Mouse (Mus musculus) liver, adult 2 months (tissue): ENCODE data around the gene Gm4894. TPM values are rescaled to one million over a fixed set of nuclear protein-coding genes. Genes with fewer than 3 reads are reported as not detected.

ENCODE experiments used
- DNase-seq: peaks from one replicate; pipeline ENCODE4 v3.0.0-alpha.2; 2011; ENCODE audit warnings: low read depth, low spot score; ENCODE audit errors: extremely low read depth
- H3K27ac ChIP-seq: fragments of 200-500 bp; replicated peaks from 2 replicates; pipeline ENCODE4 v1.5.1; 2012; ENCODE audit warnings: low read depth, mild to moderate bottlenecking, control low read depth, inconsistent platforms, low read length; ENCODE audit not compliant: insufficient read depth
- H3K27me3 ChIP-seq: fragments of 200-500 bp; 2 replicates; pipeline ENCODE4 v1.6.1; 2012; ENCODE audit warnings: mild to moderate bottlenecking, moderate library complexity, low read length, inconsistent platforms; ENCODE audit not compliant: control insufficient read depth, insufficient read depth
- H3K36me3 ChIP-seq: fragments of 200-500 bp; 2 replicates; pipeline ENCODE4 v1.6.1; 2012; ENCODE audit warnings: low read length, inconsistent platforms; ENCODE audit not compliant: control insufficient read depth, insufficient read depth
- H3K4me1 ChIP-seq: fragments of 200-500 bp; 2 replicates; pipeline ENCODE4 v1.6.1; 2011; ENCODE audit warnings: low read length; ENCODE audit not compliant: control insufficient read depth, insufficient read depth
- H3K4me3 ChIP-seq: fragments of 200-500 bp; 2 replicates; pipeline ENCODE4 v1.5.1; 2011; ENCODE audit warnings: low read depth, mild to moderate bottlenecking, control low read depth, low read length, moderate library complexity; ENCODE audit not compliant: insufficient read depth
- H3K79me2 ChIP-seq: fragments of 200-500 bp; 2 replicates; pipeline ENCODE4 v1.6.1; 2012; ENCODE audit warnings: inconsistent platforms, mild to moderate bottlenecking, low read length, moderate library complexity; ENCODE audit not compliant: control insufficient read depth, insufficient read depth
- H3K9ac ChIP-seq: fragments of 200-500 bp; 2 replicates; pipeline ENCODE4 v1.6.1; 2012; ENCODE audit warnings: low read depth, mild to moderate bottlenecking, control low read depth, inconsistent platforms, low read length
- CTCF ChIP-seq: fragments of 200-500 bp; IDR thresholded peaks from 2 replicates; pipeline ENCODE4 v1.5.1; 2011; ENCODE audit warnings: low read depth, low read length, control low read depth
- POLR2A ChIP-seq: fragments of 200-500 bp; IDR thresholded peaks from 2 replicates; pipeline ENCODE4 v1.6.1; 2011; ENCODE audit warnings: low read length, control low read depth; ENCODE audit not compliant: insufficient read depth; ENCODE audit errors: extremely low read depth
- WGBS: fragments of 180-500 bp; shearing (Covaris S2); methylation state at CpG from one replicate; pipeline ENCODE4 v1.1.7; 2018; 5-methylcytosine and 5-hydroxymethylcytosine counted together
- polyA plus RNA-seq: library from polyadenylated mRNA; depleted of rRNA; stranded (reverse); fragments of >200 nt; gene quantifications from 2 replicates; pipeline ENCODE4 v1.2.3, GENCODE M21; 2012; rRNA removed
- total RNA-seq: library from RNA; depleted of rRNA; stranded (reverse); fragments of >200 nt; gene quantifications from 2 replicates; pipeline ENCODE4 v1.2.3, GENCODE M21; 2014; rRNA removed

Gene Gm4894
- total RNA-seq, result not detected in 2 replicates
- polyA plus RNA-seq, result not detected in 2 replicates

DNA sequence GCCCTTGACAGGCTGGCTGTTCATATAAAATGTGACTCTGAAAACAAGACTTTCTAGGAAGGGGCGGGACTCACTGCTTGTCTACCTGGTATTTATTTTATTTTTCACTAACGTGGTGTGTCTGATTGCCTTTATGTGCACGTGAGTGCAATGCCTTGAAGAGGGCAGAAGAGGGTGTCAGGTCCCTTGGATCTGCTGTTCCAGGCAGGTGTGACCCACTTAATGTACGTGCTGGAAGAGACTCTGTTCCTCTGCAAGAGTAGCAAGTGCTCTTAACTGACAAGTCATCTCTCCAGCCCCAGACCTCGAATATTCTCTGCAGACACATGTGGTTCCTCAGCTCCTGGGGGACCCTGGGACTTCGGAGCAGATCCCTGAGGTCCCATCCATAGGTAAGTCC is at the start of gene Gm4894:
Gene Gm4894 (plus strand): TSS at position 301 of the 400 bp plus-strand sequence.
- Histone ChIP-seq H3K36me3 (no peaks in the 10 kb centered on the region), H3K79me2 (no peaks in the 10 kb centered on the region), H3K4me1 (no peaks in the 10 kb centered on the region), H3K27me3 (no peaks in the 10 kb centered on the region), H3K27ac (no peak within 1 kb of the TSS), H3K4me3 (no peak within 1 kb of the TSS), H3K9ac (no peak within 1 kb of the TSS)
- 65% methylated on average over 6 of the region's 6 CpGs for WGBS
- no peak for TF ChIP-seq POLR2A
- TF ChIP-seq CTCF, result no peak
- DNase-seq, result no peak

GRCm38 (mm10) chr9:49206331-49206730 is 44.0 kb upstream of the Gm4894 start:
- 61% methylated on average over 15 of the region's 15 CpGs for WGBS
- no peaks in the 10 kb centered on the region for H3K36me3 ChIP-seq
- TF ChIP-seq CTCF, result no peak
- no peak for TF ChIP-seq POLR2A

DNA sequence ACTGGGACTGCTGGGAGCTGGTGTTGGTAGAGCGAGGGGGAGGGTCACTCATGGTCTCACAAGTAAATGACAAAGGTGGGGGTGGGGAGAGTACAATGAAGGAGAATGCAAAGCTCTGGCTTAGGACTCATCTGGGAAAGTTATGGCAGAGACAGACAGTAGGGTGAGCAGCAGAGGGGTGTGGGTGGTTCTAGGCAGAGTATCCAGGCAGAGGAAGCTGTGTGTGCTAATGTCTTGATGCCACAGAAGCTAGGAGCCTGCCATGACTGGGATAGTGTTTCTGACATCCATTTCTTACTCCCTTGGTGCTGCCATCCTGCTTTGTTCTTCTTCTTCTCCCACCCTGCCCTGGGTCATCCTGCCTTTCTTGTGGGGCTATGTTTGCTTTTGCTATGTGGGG is 38.8 kb upstream of the Gm4894 start:
- Histone ChIP-seq H3K27me3 (no peaks in the 10 kb centered on the region), H3K4me3 (no peak overlapping the region), H3K79me2 (no peaks in the 10 kb centered on the region), H3K36me3 (no peaks in the 10 kb centered on the region), H3K9ac (no peak overlapping the region), H3K4me1 (no peaks in the 10 kb centered on the region), H3K27ac (no peak overlapping the region)
- no peak for TF ChIP-seq CTCF
- no peak for TF ChIP-seq POLR2A
- no peak for DNase-seq
- 54% methylated on average over 1 of the region's 1 CpGs for WGBS

More at GRCm38 (mm10) chr9:49206331-49206730, 44.0 kb upstream of the Gm4894 start:
- Histone ChIP-seq H3K4me3 (no peak overlapping the region), H3K4me1 (no peaks in the 10 kb centered on the region), H3K9ac (no peak overlapping the region), H3K27me3 (no peaks in the 10 kb centered on the region), H3K27ac (no peak overlapping the region), H3K79me2 (no peaks in the 10 kb centered on the region)
- no peak for DNase-seq

DNA sequence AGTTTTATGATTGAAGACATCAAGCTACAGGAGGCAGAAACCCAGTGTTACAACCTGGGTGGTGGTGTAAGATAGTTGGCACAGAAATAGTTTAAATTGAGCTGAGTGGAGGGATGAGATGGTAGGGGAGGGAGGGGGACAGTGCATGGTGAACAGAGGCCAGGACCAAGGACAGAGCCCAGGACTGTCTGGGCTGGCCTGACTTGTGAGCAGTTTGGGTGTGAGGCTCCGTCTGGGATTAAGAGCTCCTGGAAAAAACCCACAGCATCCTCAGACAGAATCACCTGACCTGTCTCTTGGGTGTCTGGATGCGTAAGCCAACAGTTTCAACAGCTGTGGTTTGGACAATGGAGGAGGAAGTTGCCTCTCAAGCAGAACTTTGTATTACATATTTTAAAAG is 35.6 kb upstream of the Gm4894 start:
- no peak for DNase-seq
- no peak overlapping the region for H3K9ac ChIP-seq
- H3K79me2 ChIP-seq, result no peaks in the 10 kb centered on the region
- no peak overlapping the region for H3K4me3 ChIP-seq
- no peaks in the 10 kb centered on the region for H3K36me3 ChIP-seq
- WGBS, result 32% methylated on average over 2 of the region's 2 CpGs
- H3K27me3 ChIP-seq, result no peaks in the 10 kb centered on the region
- H3K27ac ChIP-seq, result no peak overlapping the region
- H3K4me1 ChIP-seq, result no peaks in the 10 kb centered on the region
- no peak for TF ChIP-seq CTCF
- TF ChIP-seq POLR2A, result no peak

DNA sequence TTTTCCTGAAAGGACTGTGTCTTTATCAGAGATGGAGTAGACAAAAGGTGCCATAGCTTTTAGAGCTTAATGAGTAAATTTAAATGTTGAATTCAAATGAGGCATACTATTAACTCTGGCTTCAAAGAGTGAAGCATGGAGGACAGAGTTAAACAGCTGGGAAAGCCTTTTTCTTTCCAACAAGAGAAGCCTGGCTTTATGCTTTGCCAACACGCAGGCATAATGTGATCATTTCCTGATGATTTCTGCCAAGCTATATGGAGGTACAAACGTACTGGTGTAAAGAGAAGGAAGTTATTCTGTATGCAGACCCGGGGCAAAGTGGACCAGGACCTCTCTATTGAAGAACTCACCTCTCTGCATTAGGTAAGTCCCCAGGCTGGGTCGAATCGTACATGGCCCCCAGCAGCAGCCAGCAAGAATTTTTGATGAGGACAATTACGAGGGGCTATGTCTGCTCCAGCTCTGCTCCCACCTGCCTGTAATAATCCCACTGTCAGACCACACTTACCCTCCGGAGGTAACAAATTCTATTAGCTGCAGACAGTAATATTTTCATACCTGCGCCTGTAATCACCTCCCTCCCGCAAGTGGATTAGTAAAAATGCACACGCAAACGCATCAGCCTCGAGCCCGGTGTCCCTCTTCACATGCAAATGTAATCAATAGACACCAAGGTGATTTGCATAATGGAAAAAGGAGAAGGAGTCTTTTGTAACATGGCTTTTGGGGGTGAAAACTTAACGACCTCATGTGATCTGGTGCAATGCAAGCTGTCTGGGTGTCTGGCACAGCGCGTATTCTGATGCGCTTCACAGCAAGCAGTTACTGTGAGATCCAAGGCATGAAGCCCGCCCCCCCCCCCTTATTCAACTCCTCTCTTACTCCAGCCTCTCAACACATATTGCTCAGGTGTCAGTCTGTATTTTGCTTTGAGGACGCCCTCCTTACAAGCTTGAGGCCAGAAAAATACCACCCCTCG is 32.4 kb upstream of the Gm4894 start:
- Histone ChIP-seq H3K27ac (no peak overlapping the region), H3K4me3 (no peak overlapping the region), H3K36me3 (no peaks in the 10 kb centered on the region), H3K4me1 (no peaks in the 10 kb centered on the region), H3K27me3 (no peaks in the 10 kb centered on the region), H3K79me2 (no peaks in the 10 kb centered on the region), H3K9ac (no peak overlapping the region)
- no peak for DNase-seq
- TF ChIP-seq POLR2A (no peak), CTCF (no peak)
- 83% methylated on average over 20 of the region's 20 CpGs for WGBS

GRCm38 (mm10) chr9:49224488-49224887 is 25.8 kb upstream of the Gm4894 start:
- no peak overlapping the region for H3K9ac ChIP-seq
- no peak for TF ChIP-seq CTCF
- TF ChIP-seq POLR2A, result no peak
- 82% methylated on average over 10 of the region's 10 CpGs for WGBS

More at GRCm38 (mm10) chr9:49224488-49224887, 25.8 kb upstream of the Gm4894 start:
- Histone ChIP-seq H3K27ac (no peak overlapping the region), H3K4me3 (no peak overlapping the region), H3K27me3 (no peaks in the 10 kb centered on the region), H3K4me1 (no peaks in the 10 kb centered on the region), H3K79me2 (no peaks in the 10 kb centered on the region), H3K36me3 (no peaks in the 10 kb centered on the region)
- DNase-seq, result no peak
